Mouse (Mus musculus): ENCODE data around the gene Qk. TPM values are rescaled to one million over a fixed set of nuclear protein-coding genes. Genes with fewer than 3 reads are reported as not detected.

Gene Qk
- polyA plus RNA-seq, 1 experiment from 2014 or later, result 32.9 TPM

GRCm38 (mm10) chr17:10338286-10338685 is 18.6 kb upstream of the Qk start:
- 37% methylated on average over 10 of the region's 10 CpGs for WGBS
- H3K9me3 ChIP-seq, result no peaks in the 10 kb centered on the region
- H3K9ac ChIP-seq, result peak overlapping the region; percentile 55; the same call in 1 of the 2 replicates
- H3K27ac ChIP-seq (replicated peaks), result peak overlapping the region; percentile 71
- H3K4me2 ChIP-seq, result 0 out of 2 replicates have a peak overlapping the region, but pooled peaks have one; percentile 1
- no peak overlapping the region for H3K4me3 ChIP-seq
- no peaks in the 10 kb centered on the region for H3K27me3 ChIP-seq (replicated peaks)
- ATAC-seq (ENCODE audit: extremely low read depth, insufficient number of reproducible peaks, low FRiP score, low TSS enrichment), result no peak
- H3K36me3 ChIP-seq, result no peaks in the 10 kb centered on the region
- H3K4me1 ChIP-seq, result peaks cover 61% of the 10 kb centered on the region

DNA sequence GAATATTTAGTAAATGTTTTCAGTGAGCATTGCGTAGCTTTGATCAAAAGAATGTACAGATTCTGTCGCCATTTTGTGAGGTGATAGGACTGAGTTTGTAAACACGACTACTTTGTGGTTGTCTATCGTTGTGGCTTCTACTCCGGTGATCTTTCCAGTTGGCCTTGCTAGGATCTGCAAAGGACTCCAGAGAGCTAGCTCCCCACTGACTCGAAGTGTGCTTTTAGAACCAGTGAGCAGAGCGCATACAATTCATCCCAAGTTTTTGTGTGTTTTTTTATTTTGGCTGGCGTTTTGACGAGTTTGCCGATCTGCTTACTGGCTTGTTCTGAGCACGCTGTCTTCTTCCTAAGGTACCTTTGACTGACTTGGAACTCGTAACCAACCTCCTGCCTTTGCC is 16.9 kb upstream of the Qk start:
- Histone ChIP-seq H3K4me2 (no peak overlapping the region), H3K27ac (replicated peaks) (peak overlapping the region; percentile 98), H3K4me3 (no peak overlapping the region), H3K9ac (peak overlapping the region; percentile 89; the same call in 1 of the 2 replicates), H3K4me1 (peaks cover 57% of the 10 kb centered on the region), H3K27me3 (replicated peaks) (no peaks in the 10 kb centered on the region), H3K36me3 (no peaks in the 10 kb centered on the region), H3K9me3 (no peaks in the 10 kb centered on the region)
- 75% methylated on average over 12 of the region's 12 CpGs for WGBS
- ATAC-seq (ENCODE audit: extremely low read depth, insufficient number of reproducible peaks, low FRiP score, low TSS enrichment), result no peak

DNA sequence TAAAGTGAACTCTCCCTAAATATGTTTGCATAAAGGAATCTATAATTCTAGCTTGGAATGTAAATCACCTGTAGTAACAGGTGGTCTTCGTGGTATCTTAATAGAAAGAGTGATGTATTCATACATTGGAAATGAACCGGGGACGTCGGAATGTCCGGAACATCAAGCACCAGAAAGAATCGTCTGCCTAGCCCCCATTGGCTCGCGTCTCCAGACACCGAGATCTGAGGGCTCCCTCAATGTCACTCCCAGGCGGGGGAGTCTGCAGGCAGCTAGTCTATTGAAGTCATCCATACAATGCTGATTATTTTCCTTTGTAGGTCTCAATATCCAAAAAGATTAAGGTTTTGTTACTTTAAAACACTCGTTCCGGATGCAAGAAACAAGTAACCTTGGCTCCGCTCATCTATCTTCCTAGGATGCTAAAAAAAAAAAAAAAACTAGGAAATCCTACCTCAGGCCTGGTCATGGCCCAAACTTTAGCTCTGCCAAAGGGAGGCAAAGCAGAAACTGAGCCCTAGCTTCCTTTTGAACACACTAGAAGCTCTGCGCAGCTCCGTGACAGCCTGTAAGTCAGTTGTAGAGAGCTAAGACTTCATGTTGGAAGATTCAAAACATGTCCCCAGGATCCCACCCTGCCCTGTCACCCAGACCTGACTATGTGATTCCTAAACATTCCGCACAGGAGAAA is 16.3 kb upstream of the Qk start:
- ATAC-seq (ENCODE audit: extremely low read depth, insufficient number of reproducible peaks, low FRiP score, low TSS enrichment), result no peak
- peak overlapping the region; percentile 81 for H3K4me2 ChIP-seq
- no peaks in the 10 kb centered on the region for H3K27me3 ChIP-seq (replicated peaks)
- H3K36me3 ChIP-seq, result peaks cover 5% of the 10 kb centered on the region
- WGBS, result 19% methylated on average over 16 of the region's 16 CpGs
- no peaks in the 10 kb centered on the region for H3K9me3 ChIP-seq
- H3K4me3 ChIP-seq, result peak overlapping the region; percentile 57
- H3K27ac ChIP-seq (replicated peaks), result peak overlapping the region; percentile 98
- H3K4me1 ChIP-seq, result peaks cover 57% of the 10 kb centered on the region
- H3K9ac ChIP-seq, result peak overlapping the region; percentile 89

- 2% methylated on average over 31 of the region's 31 CpGs for WGBS
- peak; percentile 67; the same call in 1 of the 2 replicates for ATAC-seq (ENCODE audit: extremely low read depth, insufficient number of reproducible peaks, low FRiP score, low TSS enrichment)
- Histone ChIP-seq H3K36me3 (peaks cover 6% of the 10 kb centered on the region), H3K27me3 (replicated peaks) (no peaks in the 10 kb centered on the region), H3K4me2 (peak overlapping the region; percentile 81), H3K9ac (peak overlapping the region; percentile 89), H3K4me1 (peaks cover 59% of the 10 kb centered on the region), H3K9me3 (no peaks in the 10 kb centered on the region), H3K4me3 (peak overlapping the region; percentile 57), H3K27ac (replicated peaks) (peak overlapping the region; percentile 98)
Observed at GRCm38 (mm10) chr17:10334957-10335690, 15.5 kb upstream of the Qk start.

DNA sequence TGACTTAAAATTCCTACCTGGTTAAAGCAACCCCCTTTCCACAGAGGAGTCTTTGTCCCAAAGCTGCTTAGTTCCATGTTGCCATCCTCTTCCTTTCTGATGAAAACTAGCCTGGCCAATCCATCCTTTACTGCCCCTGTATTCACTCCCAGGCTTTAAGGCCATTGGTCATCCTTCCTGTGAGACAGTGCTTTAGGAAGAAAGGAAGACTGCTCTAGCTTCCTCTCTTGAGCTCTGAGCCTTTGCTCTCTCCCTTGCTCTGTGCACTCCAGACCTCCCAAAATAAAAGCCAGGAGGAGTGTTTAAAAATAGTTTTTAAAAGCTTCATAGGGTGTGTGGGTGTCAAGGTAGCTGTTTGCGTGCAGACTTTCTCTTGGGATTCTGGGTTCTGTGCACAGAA is 14.8 kb upstream of the Qk start:
- Histone ChIP-seq H3K4me2 (peak overlapping the region; percentile 81), H3K4me1 (peaks cover 63% of the 10 kb centered on the region), H3K36me3 (peaks cover 6% of the 10 kb centered on the region), H3K27me3 (replicated peaks) (no peaks in the 10 kb centered on the region), H3K27ac (replicated peaks) (peak overlapping the region; percentile 98), H3K4me3 (peak overlapping the region; percentile 57), H3K9me3 (no peaks in the 10 kb centered on the region), H3K9ac (peak overlapping the region; percentile 89)
- ATAC-seq (ENCODE audit: extremely low read depth, insufficient number of reproducible peaks, low FRiP score, low TSS enrichment), result no peak
- WGBS, result 7% methylated on average over 1 of the region's 1 CpGs

GRCm38 (mm10) chr17:10333321-10333720 is 13.7 kb upstream of the Qk start:
- no peak overlapping the region for H3K4me3 ChIP-seq
- H3K4me2 ChIP-seq, result peak overlapping the region; percentile 81; the same call in 1 of the 2 replicates
- H3K9ac ChIP-seq, result peak overlapping the region; percentile 60; the same call in 1 of the 2 replicates
- peaks cover 66% of the 10 kb centered on the region for H3K4me1 ChIP-seq
- H3K27me3 ChIP-seq (replicated peaks), result no peaks in the 10 kb centered on the region
- H3K27ac ChIP-seq (replicated peaks), result peak overlapping the region; percentile 98
- 52% methylated on average over 8 of the region's 8 CpGs for WGBS
- peaks cover 6% of the 10 kb centered on the region for H3K36me3 ChIP-seq
- H3K9me3 ChIP-seq, result no peaks in the 10 kb centered on the region
- ATAC-seq (ENCODE audit: extremely low read depth, insufficient number of reproducible peaks, low FRiP score, low TSS enrichment), result no peak

- peaks cover 6% of the 10 kb centered on the region for H3K36me3 ChIP-seq
- no peaks in the 10 kb centered on the region for H3K27me3 ChIP-seq (replicated peaks)
- WGBS, result 76% methylated on average over 3 of the region's 3 CpGs
- no peak overlapping the region for H3K27ac ChIP-seq (replicated peaks)
- no peaks in the 10 kb centered on the region for H3K9me3 ChIP-seq
- H3K4me1 ChIP-seq, result peaks cover 69% of the 10 kb centered on the region
- H3K4me3 ChIP-seq, result no peak overlapping the region
- no peak overlapping the region for H3K4me2 ChIP-seq
- no peak overlapping the region for H3K9ac ChIP-seq
- no peak for ATAC-seq (ENCODE audit: extremely low read depth, insufficient number of reproducible peaks, low FRiP score, low TSS enrichment)
Observed at GRCm38 (mm10) chr17:10332127-10332526, 12.5 kb upstream of the Qk start.

DNA sequence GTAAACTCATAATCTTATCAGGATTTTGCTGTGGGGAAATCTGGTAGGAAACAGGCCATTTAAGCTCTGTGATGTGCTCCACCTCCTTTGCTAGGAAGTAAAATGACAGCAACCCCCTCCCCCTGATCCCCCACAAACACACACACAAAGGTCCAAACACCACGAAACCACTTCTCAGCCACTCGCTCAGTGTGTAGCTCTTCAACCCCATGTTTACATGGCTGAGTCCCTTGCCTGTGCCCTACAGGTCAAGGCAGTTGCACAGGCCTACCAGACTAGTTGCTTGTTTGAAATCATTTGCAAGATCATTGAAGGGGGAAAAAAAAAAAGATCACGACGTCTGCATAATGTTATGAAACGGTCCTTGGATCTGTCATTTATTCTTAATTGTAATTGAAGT is 9.8 kb upstream of the Qk start:
- no peaks in the 10 kb centered on the region for H3K27me3 ChIP-seq (replicated peaks)
- no peak overlapping the region for H3K4me2 ChIP-seq
- peaks cover 73% of the 10 kb centered on the region for H3K4me1 ChIP-seq
- H3K9ac ChIP-seq, result no peak overlapping the region
- no peak overlapping the region for H3K27ac ChIP-seq (replicated peaks)
- peaks cover 12% of the 10 kb centered on the region for H3K36me3 ChIP-seq
- no peak overlapping the region for H3K4me3 ChIP-seq
- ATAC-seq (ENCODE audit: extremely low read depth, insufficient number of reproducible peaks, low FRiP score, low TSS enrichment), result no peak
- WGBS, result 72% methylated on average over 5 of the region's 5 CpGs
- H3K9me3 ChIP-seq, result no peaks in the 10 kb centered on the region

DNA sequence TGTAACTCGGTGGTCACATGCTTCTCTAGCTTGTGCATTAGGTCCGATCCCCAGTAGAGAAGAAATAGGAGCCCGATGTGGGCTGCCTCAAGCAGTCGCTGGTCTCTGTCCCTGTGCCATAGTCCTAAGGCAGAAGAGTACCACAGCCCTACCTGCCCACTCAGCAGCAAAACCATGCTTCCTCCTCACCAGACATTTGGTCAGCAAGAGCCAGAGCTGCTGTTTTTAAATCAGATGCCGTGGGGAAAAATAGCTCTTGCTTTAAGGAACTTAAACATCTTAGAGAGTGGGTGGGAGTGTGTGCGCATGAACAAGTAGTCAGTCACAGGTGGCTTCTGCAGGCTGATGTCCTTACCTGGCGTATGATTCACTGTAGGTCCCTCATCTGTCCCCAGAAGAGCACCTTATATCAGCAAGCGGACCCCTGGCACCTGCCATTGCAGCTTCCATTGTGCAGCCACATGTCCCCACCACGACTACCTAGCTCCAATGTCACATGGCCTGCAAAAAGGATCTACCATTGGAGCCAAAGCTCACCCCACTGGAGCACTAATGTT is 9.0 kb upstream of the Qk start:
- H3K9ac ChIP-seq, result no peak overlapping the region
- 0 out of 2 replicates have a peak overlapping the region, but pooled peaks have one; percentile 77 for H3K27ac ChIP-seq (replicated peaks)
- no peak for ATAC-seq (ENCODE audit: extremely low read depth, insufficient number of reproducible peaks, low FRiP score, low TSS enrichment)
- WGBS, result 82% methylated on average over 9 of the region's 9 CpGs
- H3K4me3 ChIP-seq, result no peak overlapping the region
- peaks cover 12% of the 10 kb centered on the region for H3K36me3 ChIP-seq
- no peaks in the 10 kb centered on the region for H3K9me3 ChIP-seq
- no peak overlapping the region for H3K4me2 ChIP-seq
- H3K27me3 ChIP-seq (replicated peaks), result no peaks in the 10 kb centered on the region
- peaks cover 73% of the 10 kb centered on the region for H3K4me1 ChIP-seq

- Histone ChIP-seq H3K9me3 (no peaks in the 10 kb centered on the region), H3K4me3 (no peak overlapping the region), H3K27me3 (replicated peaks) (no peaks in the 10 kb centered on the region), H3K4me2 (no peak overlapping the region), H3K4me1 (peaks cover 73% of the 10 kb centered on the region), H3K27ac (replicated peaks) (peak overlapping the region; percentile 77), H3K9ac (no peak overlapping the region), H3K36me3 (peaks cover 12% of the 10 kb centered on the region)
- ATAC-seq (ENCODE audit: extremely low read depth, insufficient number of reproducible peaks, low FRiP score, low TSS enrichment), result no peak
- WGBS, result 62% methylated on average over 5 of the region's 5 CpGs
Observed at GRCm38 (mm10) chr17:10327584-10328210, 8.0 kb upstream of the Qk start.

DNA sequence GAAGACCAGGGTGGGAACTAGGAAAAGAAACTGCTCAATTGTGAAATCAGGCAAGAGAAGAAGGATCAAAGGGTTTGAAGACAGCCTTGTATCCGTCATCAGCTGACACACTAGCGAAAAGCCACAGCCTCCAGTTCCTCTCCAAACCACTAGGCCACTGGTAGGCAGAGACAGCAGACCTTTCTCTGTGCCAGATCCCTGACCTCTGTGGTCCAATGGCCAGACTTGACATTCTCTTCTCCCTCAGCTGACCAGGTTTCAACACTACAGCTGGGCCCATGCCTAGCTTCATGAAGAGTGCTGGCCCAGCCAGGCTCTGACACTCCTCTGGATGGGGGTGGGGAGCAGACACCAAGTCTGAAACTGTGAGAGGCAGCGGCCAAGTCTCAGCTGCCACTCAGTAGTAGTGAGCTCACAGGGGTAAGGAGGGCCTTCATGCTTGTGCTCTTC is 7.0 kb upstream of the Qk start:
- no peak for ATAC-seq (ENCODE audit: extremely low read depth, insufficient number of reproducible peaks, low FRiP score, low TSS enrichment)
- 40% methylated on average over 3 of the region's 3 CpGs for WGBS
- peak overlapping the region; percentile 77 for H3K27ac ChIP-seq (replicated peaks)

More for the DNA sequence above, 7.0 kb upstream of the Qk start:
- Histone ChIP-seq H3K9me3 (no peaks in the 10 kb centered on the region), H3K9ac (0 out of 2 replicates have a peak overlapping the region, but pooled peaks have one; percentile 12), H3K4me1 (peaks cover 79% of the 10 kb centered on the region), H3K4me3 (no peak overlapping the region), H3K4me2 (no peak overlapping the region), H3K27me3 (replicated peaks) (no peaks in the 10 kb centered on the region), H3K36me3 (peaks cover 12% of the 10 kb centered on the region)
